Mouse (Mus musculus) liver, embryonic 15.5 days (tissue): ENCODE data around the gene Furin. TPM values are rescaled to one million over a fixed set of nuclear protein-coding genes. Genes with fewer than 3 reads are reported as not detected.

Experiments used
- ATAC-seq: fragments of 200-750 bp; cut with Nextera tagmentation; 2 replicates; pipeline ENCODE4 v1.8.0; 2017; ENCODE audit warnings: moderate number of reproducible peaks, mild to moderate bottlenecking, moderate library complexity; ENCODE audit not compliant: insufficient read depth
- H3K27ac ChIP-seq: fragments of 300-500 bp; sonication (generic); replicated peaks from 2 replicates; pipeline ENCODE4 v1.5.1; 2015; ENCODE audit warnings: mild to moderate bottlenecking, inconsistent platforms
- H3K27me3 ChIP-seq: fragments of 300-500 bp; sonication (generic); 2 replicates; pipeline ENCODE4 v1.6.1; 2015; ENCODE audit warnings: mild to moderate bottlenecking, inconsistent platforms
- H3K36me3 ChIP-seq: fragments of 300-500 bp; sonication (generic); replicated peaks from 2 replicates; pipeline ENCODE4 v1.6.1; 2015; ENCODE audit warnings: moderate library complexity, mild to moderate bottlenecking, inconsistent platforms
- H3K4me1 ChIP-seq: fragments of 300-500 bp; sonication (generic); replicated peaks from 2 replicates; pipeline ENCODE4 v1.6.1; 2015; ENCODE audit warnings: inconsistent platforms
- H3K4me2 ChIP-seq: fragments of 300-500 bp; sonication (generic); 2 replicates; pipeline ENCODE4 v1.6.1; 2015; ENCODE audit warnings: moderate library complexity, mild to moderate bottlenecking, inconsistent platforms
- H3K4me3 ChIP-seq: fragments of 300-500 bp; sonication (generic); replicated peaks from 2 replicates; pipeline ENCODE4 v1.5.1; 2015; ENCODE audit warnings: mild to moderate bottlenecking, inconsistent platforms
- H3K9ac ChIP-seq: fragments of 300-500 bp; sonication (generic); 2 replicates; pipeline ENCODE4 v1.6.1; 2015; ENCODE audit warnings: moderate library complexity, mild to moderate bottlenecking, inconsistent platforms
- H3K9me3 ChIP-seq: fragments of 300-500 bp; sonication (generic); replicated peaks from 2 replicates; pipeline ENCODE4 v1.6.1; 2016; ENCODE audit warnings: inconsistent platforms
- WGBS: fragments of 180-500 bp; shearing (Covaris S2); methylation state at CpG from one replicate; pipeline ENCODE4 v1.1.7; 2015; ENCODE audit warnings: mixed read lengths; ENCODE audit not compliant: insufficient replicate concordance; 5-methylcytosine and 5-hydroxymethylcytosine counted together
- polyA plus RNA-seq: library from polyadenylated mRNA; unstranded; fragments of >200 nt; fragmentation: Nextera tagmentation; extraction: Ambion mirVana; gene quantifications from 2 replicates; pipeline ENCODE4 v1.2.1, GENCODE M21; 2015

Gene Furin
- polyA plus RNA-seq, result 8.0 and 9.8 TPM in 2 replicates

GRCm38 (mm10) chr7:80405188-80405695, at the start of gene Furin:
Gene Furin, minus strand, starts transcription at chr7:80405436.
- Histone ChIP-seq H3K27me3 (peaks cover 80% of the 10 kb centered on the region), H3K4me2 (peak within 1 kb of the TSS; percentile 1; the same call in 1 of the 2 replicates), H3K9me3 (no peaks in the 10 kb centered on the region), H3K27ac (no peak within 1 kb of the TSS), H3K4me3 (no peak within 1 kb of the TSS), H3K9ac (no peak within 1 kb of the TSS), H3K36me3 (no peaks in the 10 kb centered on the region), H3K4me1 (peaks cover 38% of the 10 kb centered on the region)
- ATAC-seq, result no peak
- WGBS, result 57% methylated on average over 9 of the region's 9 CpGs

DNA sequence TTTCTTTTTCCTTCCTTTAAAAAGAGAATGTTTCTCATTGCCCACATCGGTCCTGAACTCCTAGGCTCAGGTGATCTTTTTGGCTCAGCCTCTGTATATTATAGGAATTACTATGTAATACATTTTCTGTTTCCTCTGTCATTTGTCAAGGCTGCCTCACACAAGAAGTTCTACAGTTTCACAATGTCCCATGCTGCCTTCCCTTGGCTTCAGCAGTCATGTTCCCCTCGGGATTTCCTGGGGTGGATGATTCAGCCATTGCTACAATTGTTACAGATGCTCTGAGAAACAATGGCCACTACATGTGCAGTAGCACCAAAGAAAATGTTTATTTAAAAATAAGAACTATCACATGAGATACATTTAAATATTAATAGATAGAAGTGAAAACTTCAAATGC, 49.5 kb upstream of the Furin start:
- no peak for ATAC-seq
- H3K4me3 ChIP-seq, result no peak overlapping the region
- no peak overlapping the region for H3K4me2 ChIP-seq
- no peaks in the 10 kb centered on the region for H3K27me3 ChIP-seq
- no peak overlapping the region for H3K27ac ChIP-seq
- H3K36me3 ChIP-seq, result peaks cover 78% of the 10 kb centered on the region
- WGBS, result 75% methylated on average over 2 of the region's 2 CpGs
- no peak overlapping the region for H3K9ac ChIP-seq
- H3K9me3 ChIP-seq, result no peaks in the 10 kb centered on the region
- peaks cover 48% of the 10 kb centered on the region for H3K4me1 ChIP-seq

DNA sequence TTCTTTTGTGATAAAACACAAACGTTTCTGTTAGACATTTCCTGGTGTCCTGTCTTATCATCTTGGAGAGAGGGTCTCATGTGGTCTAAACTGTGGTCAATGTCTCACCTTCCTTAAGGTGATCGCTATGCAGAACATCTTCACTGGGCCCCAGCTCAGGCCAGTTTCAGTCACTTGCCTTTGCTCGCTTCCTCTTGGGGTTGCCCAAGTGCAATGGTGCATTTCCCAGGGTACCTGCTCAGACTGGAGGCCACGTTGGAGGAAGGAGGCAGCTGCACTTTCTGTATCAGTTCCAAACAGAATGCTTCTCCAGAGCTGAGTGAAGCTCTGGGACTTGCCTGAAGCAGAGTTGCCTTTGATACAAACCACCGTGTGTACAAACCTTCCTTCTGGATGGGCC, 48.8 kb upstream of the Furin start:
- peaks cover 70% of the 10 kb centered on the region for H3K36me3 ChIP-seq
- H3K4me3 ChIP-seq, result no peak overlapping the region
- no peak overlapping the region for H3K4me2 ChIP-seq
- H3K9me3 ChIP-seq, result no peaks in the 10 kb centered on the region
- H3K4me1 ChIP-seq, result peaks cover 55% of the 10 kb centered on the region
- 70% methylated on average over 5 of the region's 5 CpGs for WGBS
- no peak overlapping the region for H3K9ac ChIP-seq
- no peak overlapping the region for H3K27ac ChIP-seq
- no peaks in the 10 kb centered on the region for H3K27me3 ChIP-seq
- ATAC-seq, result no peak

- H3K4me2 ChIP-seq, result no peak overlapping the region
- 81% methylated on average over 3 of the region's 3 CpGs for WGBS
- H3K27me3 ChIP-seq, result no peaks in the 10 kb centered on the region
- no peak overlapping the region for H3K4me3 ChIP-seq
- peak overlapping the region; percentile 24; the same call in 1 of the 2 replicates for H3K27ac ChIP-seq
- H3K36me3 ChIP-seq, result peaks cover 61% of the 10 kb centered on the region
- H3K9me3 ChIP-seq, result no peaks in the 10 kb centered on the region
- ATAC-seq, result no peak
- H3K9ac ChIP-seq, result no peak overlapping the region
- H3K4me1 ChIP-seq, result peaks cover 62% of the 10 kb centered on the region
These were observed 47.9 kb upstream of the Furin start for GRCm38 (mm10) chr7:80453121-80453520.

GRCm38 (mm10) chr7:80452241-80452640, 47.0 kb upstream of the Furin start:
- no peak; the same call in none of the 2 replicates for ATAC-seq
- H3K9ac ChIP-seq, result no peak overlapping the region
- no peak overlapping the region for H3K4me2 ChIP-seq
- H3K27me3 ChIP-seq, result no peaks in the 10 kb centered on the region
- H3K9me3 ChIP-seq, result no peaks in the 10 kb centered on the region
- H3K4me1 ChIP-seq, result peaks cover 58% of the 10 kb centered on the region
- H3K4me3 ChIP-seq, result no peak overlapping the region
- peaks cover 52% of the 10 kb centered on the region for H3K36me3 ChIP-seq
- WGBS, result 79% methylated on average over 5 of the region's 5 CpGs
- peak overlapping the region; percentile 62 for H3K27ac ChIP-seq

- H3K36me3 ChIP-seq, result peaks cover 47% of the 10 kb centered on the region
- H3K27me3 ChIP-seq, result no peaks in the 10 kb centered on the region
- no peak overlapping the region for H3K9ac ChIP-seq
- H3K4me2 ChIP-seq, result no peak overlapping the region
- 72% methylated on average over 3 of the region's 3 CpGs for WGBS
- H3K27ac ChIP-seq, result peak overlapping the region; percentile 62
- no peaks in the 10 kb centered on the region for H3K9me3 ChIP-seq
- peak; percentile 74 for ATAC-seq
- no peak overlapping the region for H3K4me3 ChIP-seq
- H3K4me1 ChIP-seq, result peaks cover 61% of the 10 kb centered on the region
These were observed 46.5 kb upstream of the Furin start for GRCm38 (mm10) chr7:80451550-80452232.

- Histone ChIP-seq H3K27ac (peak overlapping the region; percentile 62), H3K9ac (no peak overlapping the region), H3K36me3 (peaks cover 34% of the 10 kb centered on the region), H3K4me2 (peak overlapping the region; percentile 10; the same call in 1 of the 2 replicates), H3K27me3 (no peaks in the 10 kb centered on the region), H3K4me3 (no peak overlapping the region), H3K4me1 (peaks cover 64% of the 10 kb centered on the region), H3K9me3 (no peaks in the 10 kb centered on the region)
- 53% methylated on average over 4 of the region's 4 CpGs for WGBS
- ATAC-seq, result no peak
These were observed 45.1 kb upstream of the Furin start for GRCm38 (mm10) chr7:80450354-80450753.

DNA sequence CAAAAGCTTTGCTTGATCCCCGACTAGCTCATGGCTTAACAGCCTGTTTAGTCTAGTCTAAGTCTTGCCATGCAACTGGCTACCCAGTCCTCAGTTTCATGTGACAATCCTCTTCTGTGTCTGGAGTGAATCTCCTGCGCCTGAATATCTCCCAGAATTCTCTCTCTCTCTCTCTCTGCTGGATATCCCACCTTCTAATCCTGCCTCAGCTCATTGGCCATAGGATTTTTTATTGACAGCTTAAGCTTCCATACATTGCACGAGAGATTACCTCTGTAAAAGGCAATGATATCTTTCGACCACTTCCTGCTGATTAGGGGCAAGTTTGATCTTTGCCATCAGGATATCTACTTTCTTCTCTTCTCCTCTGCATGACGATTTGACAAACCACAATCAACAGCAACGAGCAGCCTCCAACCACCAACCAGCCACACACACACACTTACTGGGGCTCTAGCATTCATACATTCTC, 44.4 kb upstream of the Furin start:
- no peak overlapping the region for H3K9ac ChIP-seq
- peak overlapping the region; percentile 10; the same call in 1 of the 2 replicates for H3K4me2 ChIP-seq
- peak overlapping the region; percentile 62; the same call in 1 of the 2 replicates for H3K27ac ChIP-seq
- H3K4me3 ChIP-seq, result no peak overlapping the region
- H3K9me3 ChIP-seq, result no peaks in the 10 kb centered on the region
- H3K36me3 ChIP-seq, result peaks cover 27% of the 10 kb centered on the region
- H3K4me1 ChIP-seq, result peaks cover 71% of the 10 kb centered on the region
- ATAC-seq, result no peak
- 16% methylated on average over 6 of the region's 6 CpGs for WGBS
- no peaks in the 10 kb centered on the region for H3K27me3 ChIP-seq

- Histone ChIP-seq H3K27ac (no peak overlapping the region), H3K4me1 (peaks cover 78% of the 10 kb centered on the region), H3K9ac (no peak overlapping the region), H3K27me3 (no peaks in the 10 kb centered on the region), H3K9me3 (no peaks in the 10 kb centered on the region), H3K4me2 (peak overlapping the region; percentile 23), H3K4me3 (no peak overlapping the region), H3K36me3 (peaks cover 5% of the 10 kb centered on the region; the same call in 1 of the 2 replicates)
- WGBS, result 29% methylated on average over 8 of the region's 8 CpGs
- peak; percentile 56 for ATAC-seq
These were observed 42.1 kb upstream of the Furin start for GRCm38 (mm10) chr7:80447336-80447735.

DNA sequence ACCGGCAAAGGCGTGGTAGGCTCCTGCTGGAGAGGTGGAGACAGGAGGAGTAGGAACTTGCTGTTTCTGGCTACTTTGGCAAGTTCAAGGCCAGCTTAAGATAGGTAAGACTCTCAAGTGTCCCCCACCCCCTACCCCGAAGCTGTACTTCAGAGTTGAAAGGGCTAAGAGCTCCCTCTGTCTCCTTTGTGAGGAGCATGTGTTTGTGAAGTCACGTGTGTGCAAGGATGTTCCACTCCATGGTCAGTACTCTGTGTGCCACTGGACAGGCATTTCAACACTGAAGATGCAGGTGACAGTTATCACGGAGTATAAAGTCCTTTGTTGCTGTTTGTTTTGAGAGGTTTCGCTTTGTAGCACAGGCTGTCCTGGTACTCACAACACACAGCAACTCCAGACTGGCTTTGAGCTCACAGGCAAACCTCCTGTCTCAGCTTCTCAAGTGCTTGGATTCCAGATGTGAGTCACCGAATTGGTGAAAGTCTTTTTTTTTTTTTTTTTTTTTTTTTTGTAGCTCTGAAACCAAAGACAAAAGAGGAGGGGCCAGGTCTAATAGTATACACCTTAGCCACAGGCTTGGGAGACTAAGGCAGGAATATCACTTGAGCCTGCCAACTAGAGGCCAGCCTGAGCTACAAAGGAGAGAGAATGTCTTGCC, 41.1 kb upstream of the Furin start:
- Histone ChIP-seq H3K36me3 (0 out of 2 replicates have a peak, but pooled peaks cover 3% of the 10 kb centered on the region), H3K4me1 (peaks cover 77% of the 10 kb centered on the region), H3K27ac (peak overlapping the region; percentile 77; the same call in 1 of the 2 replicates), H3K27me3 (no peaks in the 10 kb centered on the region), H3K4me2 (peak overlapping the region; percentile 50; the same call in 1 of the 2 replicates), H3K4me3 (no peak overlapping the region), H3K9me3 (no peaks in the 10 kb centered on the region), H3K9ac (no peak overlapping the region)
- 63% methylated on average over 7 of the region's 7 CpGs for WGBS
- no peak for ATAC-seq

DNA sequence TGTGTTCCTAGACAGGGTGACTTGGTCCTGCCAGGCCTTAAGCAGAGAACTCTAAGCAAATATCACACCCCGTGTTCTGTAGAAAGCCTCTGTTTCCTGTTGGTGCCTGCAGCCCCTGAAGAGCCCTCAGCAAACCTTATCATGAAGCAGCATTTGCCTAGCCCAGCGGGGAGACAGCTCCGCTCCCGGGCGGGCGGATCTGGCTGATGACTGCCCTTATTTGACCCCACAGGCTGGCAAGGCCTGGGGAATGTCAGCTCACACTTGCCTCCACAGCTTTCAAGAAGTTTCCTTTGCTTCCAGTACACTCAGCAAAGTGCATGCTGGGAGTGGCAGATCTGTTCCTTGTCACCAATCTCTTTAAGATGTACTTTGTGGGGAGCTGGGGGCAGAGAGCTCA, 40.3 kb upstream of the Furin start:
- no peaks in the 10 kb centered on the region for H3K9me3 ChIP-seq
- peak; percentile 76 for ATAC-seq
- 8% methylated on average over 6 of the region's 6 CpGs for WGBS
- no peaks in the 10 kb centered on the region for H3K27me3 ChIP-seq
- H3K4me1 ChIP-seq, result peaks cover 70% of the 10 kb centered on the region
- peak overlapping the region; percentile 77 for H3K27ac ChIP-seq
- peak overlapping the region; percentile 50 for H3K4me2 ChIP-seq
- H3K9ac ChIP-seq, result no peak overlapping the region
- 0 out of 2 replicates have a peak, but pooled peaks cover 3% of the 10 kb centered on the region for H3K36me3 ChIP-seq
- H3K4me3 ChIP-seq, result no peak overlapping the region
